11 mouse cellular contexts compared by ENCODE assay signal in the genomic region with DNA sequence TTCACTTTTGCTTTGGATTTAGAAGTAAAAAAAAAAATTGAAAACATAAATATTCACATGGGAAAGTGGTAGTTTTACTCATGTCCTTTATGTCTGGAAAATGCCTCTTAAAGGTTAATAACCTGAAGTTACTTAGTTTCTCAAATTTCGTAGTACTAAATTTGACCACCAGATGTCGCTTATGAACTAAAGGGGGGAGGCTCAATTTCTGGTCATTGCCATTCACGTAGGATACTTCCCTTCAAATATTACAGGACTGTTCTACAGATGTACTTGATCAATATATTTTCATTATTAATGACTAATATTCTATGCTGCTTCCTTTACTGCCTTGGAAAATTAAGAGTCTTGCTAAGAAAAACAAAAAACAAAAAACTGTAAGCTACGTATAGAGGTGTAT.
DNase-seq lines count a peak whose midpoint lies in the region; ATAC-seq and TF ChIP-seq lines count a peak whose summit lies in the region.
"Had no signal": no experiment of that assay in that cellular context is flagged by ENCODE, and none has a peak within 500 bp of the region (broad histone marks: within the 10 kb centered on the region; RNA-seq: fewer than 3 reads in every experiment).

No protein-coding gene starts in this region.

- no peak overlapping the region for H3K4me2 ChIP-seq in liver, embryonic 12.5 days
- H3K4me2 ChIP-seq: midbrain, embryonic 15.5 days had no signal

- 36% methylated on average over 4 of the region's 4 CpGs for WGBS in liver, adult 2 months
- WGBS in liver, embryonic 12.5 days (ENCODE audit: insufficient replicate concordance): 35% methylated on average over 4 of the region's 4 CpGs

- H3K9me3 ChIP-seq in liver, embryonic 12.5 days (replicated peaks): no peaks in the 10 kb centered on the region
- H3K9me3 ChIP-seq: midbrain, embryonic 15.5 days had no signal

- H3K9ac ChIP-seq in liver, adult 2 months (ENCODE audit: low read depth, low read length): no peak overlapping the region
- H3K9ac ChIP-seq in liver, embryonic 12.5 days: no peak overlapping the region
- H3K9ac ChIP-seq: midbrain, embryonic 15.5 days had no signal

- H3K4me1 ChIP-seq in liver, adult 2 months (ENCODE audit: control insufficient read depth, insufficient read depth, low read length): no peaks in the 10 kb centered on the region
- no peaks in the 10 kb centered on the region for H3K4me1 ChIP-seq in liver, embryonic 12.5 days
- H3K4me1 ChIP-seq: midbrain, embryonic 15.5 days had no signal

- no peaks in the 10 kb centered on the region for H3K79me2 ChIP-seq in liver, adult 2 months (ENCODE audit: control insufficient read depth, insufficient read depth, low read length)

- H3K27me3 ChIP-seq in liver, adult 2 months (ENCODE audit: control insufficient read depth, insufficient read depth, low read length): no peaks in the 10 kb centered on the region
- no peaks in the 10 kb centered on the region for H3K27me3 ChIP-seq in liver, embryonic 12.5 days (replicated peaks)
- H3K27me3 ChIP-seq: midbrain, embryonic 15.5 days had no signal

- peak; percentile 59 for DNase-seq in embryo, embryonic 10 days (ENCODE audit: low spot score)
- no peak for DNase-seq in embryo, embryonic 9.5 days (ENCODE audit: extremely low spot score)
- peak; percentile 29 for DNase-seq in liver, adult 2 months (ENCODE audit: extremely low read depth, low read depth, low spot score)
- peak; percentile 83 for DNase-seq in NIH3T3 (ENCODE audit: low read depth)
- peak; percentile 25 for DNase-seq in lung, postnatal 36 days
- no peak for DNase-seq in cerebellum, adult 8-10 months
- DNase-seq in layer of hippocampus, adult 11-12 months (ENCODE audit: low spot score): no peak
- DNase-seq: heart, postnatal 4 days; right cerebral cortex, postnatal 4 days had no signal

- no peak for ATAC-seq in liver, embryonic 12.5 days
- ATAC-seq: midbrain, embryonic 15.5 days had no signal

- H3K27ac ChIP-seq in liver, adult 2 months (replicated peaks; ENCODE audit: insufficient read depth, low read depth, low read length): no peak overlapping the region
- no peak overlapping the region for H3K27ac ChIP-seq in liver, embryonic 12.5 days
- H3K27ac ChIP-seq: midbrain, embryonic 15.5 days had no signal

- TF ChIP-seq CTCF in liver, adult 2 months (IDR thresholded peaks at IDR 0.05; ENCODE audit: low read depth, low read length): 0 out of 2 replicates have a peak, but pooled peaks have one; percentile 23

- H3K4me3 ChIP-seq in liver, adult 2 months (ENCODE audit: insufficient read depth, low read depth, low read length): no peak overlapping the region
- no peak overlapping the region for H3K4me3 ChIP-seq in liver, embryonic 12.5 days
- H3K4me3 ChIP-seq: midbrain, embryonic 15.5 days had no signal

- H3K36me3 ChIP-seq in liver, adult 2 months (ENCODE audit: control insufficient read depth, insufficient read depth, low read length): peaks cover 8% of the 10 kb centered on the region; the same call in 1 of the 2 replicates
- H3K36me3 ChIP-seq in liver, embryonic 12.5 days: 0 out of 2 replicates have a peak, but pooled peaks cover 6% of the 10 kb centered on the region

- no peak for TF ChIP-seq POLR2A in liver, adult 2 months (IDR thresholded peaks at IDR 0.05; ENCODE audit: extremely low read depth, insufficient read depth, low read length)

Comparison
In these comparisons a context has a peak if more than half of its experiments do, and no peak if none do; other contexts are left out.
1. DNase-seq: peak in embryo, embryonic 10 days (single experiment), liver, adult 2 months (single experiment), NIH3T3 (single experiment) and lung, postnatal 36 days (single experiment); none in embryo, embryonic 9.5 days (single experiment), cerebellum, adult 8-10 months (single experiment) and layer of hippocampus, adult 11-12 months (single experiment).